Mouse (Mus musculus): Measurements from ENCODE around the gene Rab32. TPM values are rescaled to one million over a fixed set of nuclear protein-coding genes. Genes with fewer than 3 reads are reported as not detected.
"Not testable (repeated sequence)": the region's sequence is repeated elsewhere in the genome, so short reads cannot be mapped to it uniquely, and the experiment has no call there.

Rab32 gene
- 10.2 and 21.0 TPM in 2 replicates for polyA plus RNA-seq (2016; fragmentation: Nextera tagmentation; extraction: Ambion mirVana)

DNA sequence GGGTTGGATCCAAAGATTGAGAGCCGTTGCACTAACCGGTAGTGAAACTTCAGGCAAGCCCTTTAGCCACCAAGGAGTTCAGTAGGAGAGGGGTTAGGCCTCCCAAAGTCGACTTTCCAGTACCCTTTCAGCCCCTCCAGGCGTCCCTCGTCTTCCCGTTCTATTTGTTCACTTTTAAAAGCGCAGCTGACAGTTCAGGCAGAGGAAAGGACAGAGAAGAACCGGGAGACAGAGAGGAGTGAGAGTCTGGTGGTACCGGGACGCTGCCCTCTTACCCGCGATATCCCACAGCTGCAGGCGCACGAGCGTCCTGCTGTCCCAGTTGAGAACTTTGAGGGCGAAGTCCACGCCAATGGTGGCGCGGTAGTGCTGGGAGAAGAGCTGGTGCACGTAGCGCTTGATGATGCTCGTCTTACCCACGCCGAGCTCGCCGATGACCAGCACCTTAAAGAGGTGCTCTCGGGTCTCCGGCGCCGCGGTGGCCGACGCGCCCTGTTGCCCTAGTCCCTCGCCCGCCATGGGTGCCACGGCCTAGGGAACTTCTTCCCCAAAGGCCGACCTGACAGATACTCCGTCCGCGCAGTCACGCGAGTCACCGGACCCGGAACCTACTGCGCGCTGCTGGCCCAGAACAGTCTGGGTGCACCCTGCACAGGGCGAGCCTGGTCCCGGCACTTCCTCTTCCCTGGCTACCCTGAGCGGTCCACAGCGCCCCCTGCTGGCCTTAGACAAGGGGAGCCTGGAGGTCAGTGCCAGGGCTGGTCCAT lies at the start of gene Rab32:
Rab32 (minus strand) TSS at position 696 of the 767 bp plus-strand sequence.
- WGBS: under 1% methylated on average over 51 of the region's 51 CpGs
- H3K27ac ChIP-seq: peak within 1 kb of the TSS; percentile 82
- DNase-seq (ENCODE audit: low spot score): peak; percentile 98
- H3K4me3 ChIP-seq: peak within 1 kb of the TSS; percentile 72
- no peaks in the 10 kb centered on the region for H3K36me3 ChIP-seq
- H3K9me3 ChIP-seq (replicated peaks): no peaks in the 10 kb centered on the region
- H3K27me3 ChIP-seq (ENCODE audit: low read depth, poor library complexity, severe bottlenecking): no peaks in the 10 kb centered on the region
- H3K4me1 ChIP-seq: peaks cover 7% of the 10 kb centered on the region

GRCm38 (mm10) chr10:10600771-10601170 lies 42.7 kb upstream of the Rab32 start:
- Histone ChIP-seq H3K4me1 (no peaks in the 10 kb centered on the region), H3K4me3 (no peak overlapping the region), H3K36me3 (no peaks in the 10 kb centered on the region), H3K27me3 (ENCODE audit: low read depth, poor library complexity, severe bottlenecking) (no peaks in the 10 kb centered on the region), H3K9me3 (replicated peaks) (no peaks in the 10 kb centered on the region), H3K27ac (no peak overlapping the region)
- WGBS: 82% methylated on average over 3 of the region's 3 CpGs
- no peak for DNase-seq (ENCODE audit: low spot score)

- H3K4me1 ChIP-seq; H3K9me3 ChIP-seq (replicated peaks); H3K27me3 ChIP-seq (ENCODE audit: low read depth, poor library complexity, severe bottlenecking); DNase-seq (ENCODE audit: low spot score); H3K4me3 ChIP-seq; H3K27ac ChIP-seq; H3K36me3 ChIP-seq: not testable (repeated sequence)
- 88% methylated on average over 2 of the region's 2 CpGs for WGBS
Observed at GRCm38 (mm10) chr10:10597495-10597894, 39.4 kb upstream of the Rab32 start.

- 89% methylated on average over 3 of the region's 3 CpGs for WGBS
- no peak overlapping the region for H3K27ac ChIP-seq
- no peak overlapping the region for H3K4me3 ChIP-seq
- H3K9me3 ChIP-seq (replicated peaks): no peaks in the 10 kb centered on the region
- no peaks in the 10 kb centered on the region for H3K27me3 ChIP-seq (ENCODE audit: low read depth, poor library complexity, severe bottlenecking)
- no peak for DNase-seq (ENCODE audit: low spot score)
- H3K36me3 ChIP-seq: no peaks in the 10 kb centered on the region
- H3K4me1 ChIP-seq: no peaks in the 10 kb centered on the region
Observed at GRCm38 (mm10) chr10:10580811-10581210, 22.7 kb upstream of the Rab32 start.

- Histone ChIP-seq H3K4me1 (no peaks in the 10 kb centered on the region), H3K27me3 (ENCODE audit: low read depth, poor library complexity, severe bottlenecking) (no peaks in the 10 kb centered on the region), H3K4me3 (no peak overlapping the region), H3K9me3 (replicated peaks) (no peaks in the 10 kb centered on the region), H3K27ac (no peak overlapping the region), H3K36me3 (no peaks in the 10 kb centered on the region)
- no peak for DNase-seq (ENCODE audit: low spot score)
- 60% methylated on average over 1 of the region's 1 CpGs for WGBS
Observed at GRCm38 (mm10) chr10:10579821-10580220, 21.8 kb upstream of the Rab32 start.

DNA sequence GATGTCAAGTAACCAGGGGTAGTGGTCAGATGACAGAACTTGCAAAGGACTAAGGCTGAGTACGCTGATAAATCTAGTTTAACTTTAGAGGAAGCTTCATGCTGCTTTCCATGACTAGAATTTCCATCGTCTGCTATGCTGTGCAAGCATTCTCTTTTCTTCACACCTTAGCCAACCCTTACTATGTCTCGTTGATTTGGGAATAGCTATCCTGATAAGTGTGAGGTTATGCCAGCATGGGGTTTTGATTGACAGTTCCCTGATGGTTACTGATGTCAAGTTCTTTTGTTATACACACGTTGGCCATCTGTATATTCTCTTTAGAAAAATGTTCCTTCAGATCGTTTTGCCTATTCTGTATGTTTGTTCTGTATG lies 259 bp upstream of the Rab32 start:
- 40% methylated on average over 5 of the region's 5 CpGs for WGBS
- Histone ChIP-seq H3K27me3 (ENCODE audit: low read depth, poor library complexity, severe bottlenecking) (no peaks in the 10 kb centered on the region), H3K27ac (no peak overlapping the region), H3K9me3 (replicated peaks) (no peaks in the 10 kb centered on the region), H3K4me1 (peaks cover 7% of the 10 kb centered on the region), H3K4me3 (peak overlapping the region; percentile 72), H3K36me3 (no peaks in the 10 kb centered on the region)
- no peak for DNase-seq (ENCODE audit: low spot score)

DNA sequence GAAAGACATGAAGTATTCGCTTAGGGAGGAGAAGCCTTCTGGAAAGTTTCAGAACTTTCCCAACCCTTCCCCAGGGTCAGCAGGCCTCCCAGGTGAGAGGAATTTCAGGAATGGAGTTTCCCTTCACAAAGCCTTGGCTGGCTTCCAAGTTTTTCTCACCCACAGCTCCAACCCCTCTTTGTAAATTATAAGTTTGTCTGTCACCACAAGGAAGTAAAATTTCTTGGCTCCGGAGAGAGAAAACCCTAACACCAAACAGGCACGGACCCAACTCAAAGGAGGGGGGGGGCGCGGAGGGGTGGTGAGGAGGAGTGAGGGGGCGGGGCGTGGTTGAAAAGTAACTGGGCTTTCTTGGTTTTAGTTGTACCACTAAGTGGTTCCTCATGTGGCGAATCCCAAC lies 980 bp downstream of the Rab32 start:
- Histone ChIP-seq H3K4me1 (peaks cover 7% of the 10 kb centered on the region), H3K36me3 (no peaks in the 10 kb centered on the region), H3K27me3 (ENCODE audit: low read depth, poor library complexity, severe bottlenecking) (no peaks in the 10 kb centered on the region), H3K9me3 (replicated peaks) (no peaks in the 10 kb centered on the region), H3K4me3 (peak overlapping the region; percentile 72), H3K27ac (peak overlapping the region; percentile 82; the same call in 1 of the 2 replicates)
- 13% methylated on average over 8 of the region's 8 CpGs for WGBS
- peak; percentile 69 for DNase-seq (ENCODE audit: low spot score)

DNA sequence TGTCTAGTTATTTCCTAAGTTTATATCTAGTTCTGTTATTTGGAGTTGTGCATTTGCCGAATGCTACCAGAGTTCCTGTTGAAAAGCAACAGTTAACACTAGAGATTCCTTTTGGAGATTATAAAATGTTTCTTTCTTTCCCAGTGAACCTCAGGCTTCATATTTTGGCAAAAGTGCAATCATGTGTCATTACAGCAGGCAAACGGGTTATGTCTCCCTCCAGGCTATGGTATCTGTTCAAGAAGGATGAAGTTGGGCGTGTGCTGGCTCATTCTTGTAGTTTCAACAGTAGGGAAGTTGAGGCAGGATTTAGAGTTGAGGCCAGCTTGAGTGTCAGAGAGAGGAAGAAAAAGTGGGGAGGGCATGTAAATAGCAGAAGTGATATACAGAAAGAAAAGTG lies 2.4 kb downstream of the Rab32 start:
- Histone ChIP-seq H3K9me3 (replicated peaks) (no peaks in the 10 kb centered on the region), H3K27ac (no peak overlapping the region), H3K27me3 (ENCODE audit: low read depth, poor library complexity, severe bottlenecking) (no peaks in the 10 kb centered on the region), H3K4me3 (no peak overlapping the region), H3K36me3 (no peaks in the 10 kb centered on the region), H3K4me1 (peaks cover 7% of the 10 kb centered on the region)
- WGBS: 84% methylated on average over 3 of the region's 3 CpGs
- no peak for DNase-seq (ENCODE audit: low spot score)

- DNase-seq (ENCODE audit: low spot score): no peak
- WGBS: 86% methylated on average over 5 of the region's 5 CpGs
- Histone ChIP-seq H3K27ac (no peak overlapping the region), H3K9me3 (replicated peaks) (no peaks in the 10 kb centered on the region), H3K27me3 (ENCODE audit: low read depth, poor library complexity, severe bottlenecking) (no peaks in the 10 kb centered on the region), H3K4me1 (peaks cover 7% of the 10 kb centered on the region), H3K36me3 (no peaks in the 10 kb centered on the region), H3K4me3 (no peak overlapping the region)
Observed at GRCm38 (mm10) chr10:10555221-10555620, 2.8 kb downstream of the Rab32 start.

- no peaks in the 10 kb centered on the region for H3K9me3 ChIP-seq (replicated peaks)
- no peaks in the 10 kb centered on the region for H3K36me3 ChIP-seq
- H3K4me3 ChIP-seq: no peak overlapping the region
- H3K27me3 ChIP-seq (ENCODE audit: low read depth, poor library complexity, severe bottlenecking): no peaks in the 10 kb centered on the region
- 90% methylated on average over 1 of the region's 1 CpGs for WGBS
- DNase-seq (ENCODE audit: low spot score): no peak
- H3K27ac ChIP-seq: no peak overlapping the region
- no peaks in the 10 kb centered on the region for H3K4me1 ChIP-seq
Observed at GRCm38 (mm10) chr10:10550134-10550533, 7.9 kb downstream of the Rab32 start.

DNA sequence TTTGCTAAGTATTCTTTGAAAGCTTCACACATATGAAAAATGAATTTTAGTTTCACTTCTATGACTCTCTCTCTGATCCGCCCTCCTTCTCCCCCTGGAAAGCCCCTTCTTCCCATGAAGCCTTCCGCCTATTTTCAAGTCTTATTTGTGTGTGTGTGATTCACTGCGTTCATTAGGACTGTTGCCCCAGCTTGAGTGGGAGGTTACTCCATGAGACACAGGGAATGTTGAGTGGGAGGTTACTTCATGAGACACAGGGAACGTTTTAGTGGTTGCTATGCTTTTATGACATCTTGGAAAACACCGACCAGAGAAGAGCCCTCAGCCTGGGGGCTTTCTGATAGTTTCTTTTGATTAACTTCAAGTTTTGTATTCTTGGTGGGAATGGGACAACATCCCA lies 11.4 kb downstream of the Rab32 start:
- Histone ChIP-seq H3K9me3 (replicated peaks) (no peaks in the 10 kb centered on the region), H3K4me3 (no peak overlapping the region), H3K27me3 (ENCODE audit: low read depth, poor library complexity, severe bottlenecking) (no peaks in the 10 kb centered on the region), H3K36me3 (no peaks in the 10 kb centered on the region), H3K4me1 (no peaks in the 10 kb centered on the region), H3K27ac (no peak overlapping the region)
- DNase-seq (ENCODE audit: low spot score): no peak
- 82% methylated on average over 5 of the region's 5 CpGs for WGBS

DNA sequence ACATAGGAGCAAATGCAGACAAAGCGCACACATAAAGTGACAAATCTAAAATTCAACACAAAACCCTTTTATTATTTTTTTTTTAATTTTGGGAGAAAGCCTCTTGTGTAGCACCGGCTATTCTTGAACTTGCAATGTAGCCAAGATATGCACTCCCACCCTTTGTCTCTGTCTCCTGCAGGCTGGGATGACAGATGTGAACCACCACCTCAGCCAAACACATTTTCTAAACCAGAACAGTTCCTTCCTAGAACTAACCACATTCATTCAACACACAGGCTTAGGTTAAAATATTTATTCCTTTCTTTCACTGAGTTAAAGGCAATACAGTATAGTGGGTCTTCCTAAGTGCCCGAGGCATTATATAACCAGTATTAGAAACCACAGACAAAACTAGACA lies 13.1 kb downstream of the Rab32 start:
- WGBS: 97% methylated on average over 3 of the region's 3 CpGs
- no peaks in the 10 kb centered on the region for H3K4me1 ChIP-seq

More for the DNA sequence above, 13.1 kb downstream of the Rab32 start:
- Histone ChIP-seq H3K27me3 (ENCODE audit: low read depth, poor library complexity, severe bottlenecking) (no peaks in the 10 kb centered on the region), H3K9me3 (replicated peaks) (no peaks in the 10 kb centered on the region), H3K4me3 (no peak overlapping the region), H3K27ac (no peak overlapping the region), H3K36me3 (no peaks in the 10 kb centered on the region)
- no peak for DNase-seq (ENCODE audit: low spot score)

All from limb, embryonic 10.5 days (tissue).